Mouse (Mus musculus): ENCODE measurements around the gene Wdr81.

The Wdr81 gene

DNA sequence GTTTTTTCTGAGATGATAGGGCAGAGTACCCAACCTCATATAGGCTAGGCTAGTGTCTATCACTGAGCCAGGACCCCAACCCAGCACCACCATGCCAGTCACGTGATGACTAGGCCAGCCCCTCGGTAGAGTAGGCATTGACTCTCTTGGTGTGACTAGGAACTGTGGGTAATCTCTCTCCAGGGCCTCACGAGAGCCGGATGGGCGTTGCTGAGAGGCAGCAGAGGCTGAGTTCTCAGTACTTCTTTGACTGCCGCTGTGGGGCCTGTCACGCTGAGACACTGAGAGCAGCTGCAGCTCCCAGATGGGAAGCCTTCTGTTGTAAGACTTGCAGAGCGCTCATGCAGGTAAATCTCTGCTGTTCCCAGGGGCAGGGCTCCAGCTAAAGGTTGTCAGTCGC is 54.4 kb downstream of the Wdr81 start:
- DNase-seq (ENCODE audit: low read depth, low spot score), result no peak

DNA sequence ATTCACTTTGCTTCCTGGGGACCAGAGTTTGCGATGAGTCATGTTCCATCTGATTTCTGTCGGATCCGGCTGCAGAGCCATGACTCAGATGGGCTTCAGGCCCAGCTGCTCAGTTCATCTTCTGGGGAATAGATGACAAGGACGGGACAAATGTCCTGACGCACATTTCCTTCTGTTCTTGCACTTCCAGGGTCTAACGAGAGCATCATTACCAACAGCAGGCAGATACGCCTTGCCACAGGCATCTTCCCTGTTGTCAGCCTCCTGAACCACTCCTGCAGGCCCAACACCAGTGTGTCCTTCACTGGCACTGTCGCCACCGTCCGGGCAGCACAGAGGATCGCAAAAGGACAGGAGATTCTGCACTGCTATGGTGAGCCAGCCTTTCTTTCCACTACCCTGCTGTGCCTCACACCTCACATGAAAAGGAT is 55.1 kb downstream of the Wdr81 start:
- DNase-seq (ENCODE audit: low read depth, low spot score), result no peak

GRCm38 (mm10) chr11:75397452-75397851 is 57.1 kb downstream of the Wdr81 start:
- DNase-seq (ENCODE audit: low read depth, low spot score), result no peak

- no peak for DNase-seq (ENCODE audit: low read depth, low spot score)
These were observed 58.9 kb downstream of the Wdr81 start for GRCm38 (mm10) chr11:75395611-75396010.

All from mesoderm, embryonic 11.5 days (tissue).